Mouse (Mus musculus) lung, adult 18-20 months (tissue): ENCODE measurements around the gene Arhgap44.
A peak's percentile ranks its signal among the peaks of the same experiment; 100 is the strongest.

Source experiments
- DNase-seq, 2 experiments: peaks; one replicate each; pipeline ENCODE4 v3.0.0; 2022; ENCODE audit warnings: mixed read lengths in 2 of 2

The Arhgap44 gene

GRCm38 (mm10) chr11:65162767-65163120 is at the start of gene Arhgap44:
Gene Arhgap44 (minus strand): TSS chr11:65162961.
- peak; percentile 74 to 78 for DNase-seq

- DNase-seq: no peak
Measured at GRCm38 (mm10) chr11:65211701-65212100, 48.9 kb upstream of the Arhgap44 start.

- DNase-seq: peak; percentile 5 to 6
Measured at GRCm38 (mm10) chr11:65209441-65209840, 46.7 kb upstream of the Arhgap44 start.

GRCm38 (mm10) chr11:65205306-65205705 is 42.5 kb upstream of the Arhgap44 start:
- DNase-seq: no peak

DNA sequence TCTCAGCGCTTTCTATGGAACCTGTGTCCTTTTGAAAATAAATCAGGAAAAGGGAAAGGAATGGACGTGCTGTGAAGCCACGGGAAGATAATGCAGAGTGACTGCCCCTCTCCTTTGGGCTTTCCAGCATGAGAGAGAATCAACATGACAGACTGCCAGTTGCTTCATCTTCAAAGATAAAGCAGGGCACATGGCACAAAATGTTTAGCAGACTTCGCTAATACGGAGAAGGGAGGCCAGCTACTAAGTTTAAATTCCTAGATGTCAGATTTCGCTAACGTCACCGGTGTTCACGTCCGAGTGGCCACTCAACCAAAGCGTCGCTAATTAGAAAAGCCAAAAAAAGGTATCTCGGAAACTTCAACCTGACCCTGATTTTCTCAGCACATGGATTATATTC is 41.9 kb upstream of the Arhgap44 start:
- no peak for DNase-seq

- no peak for DNase-seq
Measured at GRCm38 (mm10) chr11:65203020-65203419, 40.3 kb upstream of the Arhgap44 start.

DNA sequence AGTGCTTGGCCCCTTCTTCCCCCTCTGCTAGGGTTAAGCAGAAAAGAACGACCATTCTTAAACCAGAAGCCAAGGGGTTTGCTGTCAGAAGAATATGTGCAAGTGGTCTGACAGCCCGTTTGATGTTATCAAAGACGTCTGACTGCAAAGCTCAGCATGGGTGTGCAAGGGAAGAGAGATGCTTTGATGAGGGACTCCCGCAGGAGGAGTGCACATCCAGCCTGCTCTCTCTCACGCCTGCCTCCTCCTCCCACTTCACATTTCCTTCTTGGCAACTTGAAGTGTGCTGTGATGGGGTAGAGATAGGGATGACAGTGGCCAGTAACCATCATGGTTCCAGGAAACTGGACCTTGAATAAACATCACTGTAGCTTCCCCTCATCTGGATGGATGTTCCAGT is 39.5 kb upstream of the Arhgap44 start:
- no peak for DNase-seq

- DNase-seq: no peak
Measured at GRCm38 (mm10) chr11:65198026-65198425, 35.3 kb upstream of the Arhgap44 start.

- peak; percentile 43 to 59 for DNase-seq
Measured at GRCm38 (mm10) chr11:65197280-65197679, 34.5 kb upstream of the Arhgap44 start.

DNA sequence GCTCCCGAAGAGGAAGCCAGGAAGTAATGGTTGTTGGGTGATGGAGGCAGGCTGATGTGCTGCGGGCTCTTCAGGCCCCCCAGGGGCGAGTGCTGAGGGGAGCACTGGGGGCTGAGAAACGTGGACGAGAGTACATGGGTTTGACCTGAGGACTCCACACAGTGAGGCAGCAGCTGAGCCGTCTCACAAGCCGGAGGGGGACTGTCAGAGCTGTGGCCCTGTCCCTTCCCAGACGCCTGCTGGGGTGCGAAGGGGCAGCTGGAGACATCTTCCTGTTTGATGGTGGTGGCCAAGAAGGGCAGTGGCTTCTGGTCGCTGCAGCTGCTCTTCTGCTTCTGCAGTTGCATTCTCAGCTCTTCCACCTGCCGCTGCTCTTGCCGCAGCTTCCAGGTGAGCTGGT is 24.2 kb upstream of the Arhgap44 start:
- no peak for DNase-seq

DNA sequence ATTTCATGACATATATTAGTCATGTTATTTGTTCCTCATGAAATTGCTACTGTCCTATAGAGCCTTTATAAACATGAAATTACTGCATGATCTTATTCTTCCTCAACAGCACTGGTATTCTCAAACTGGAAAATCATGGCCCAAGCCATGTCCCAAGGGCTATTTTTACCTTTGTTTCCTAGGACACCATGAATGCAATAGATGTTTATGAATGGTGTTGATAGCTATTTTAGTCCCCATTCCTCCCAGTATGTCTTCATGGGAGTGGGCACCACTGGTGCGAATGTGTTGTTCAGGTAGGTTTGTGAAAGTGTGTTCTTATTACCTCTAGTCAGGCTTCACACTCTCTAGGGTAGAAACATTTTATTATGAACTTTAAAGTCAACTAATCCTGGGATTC is 22.4 kb upstream of the Arhgap44 start:
- no peak for DNase-seq

DNA sequence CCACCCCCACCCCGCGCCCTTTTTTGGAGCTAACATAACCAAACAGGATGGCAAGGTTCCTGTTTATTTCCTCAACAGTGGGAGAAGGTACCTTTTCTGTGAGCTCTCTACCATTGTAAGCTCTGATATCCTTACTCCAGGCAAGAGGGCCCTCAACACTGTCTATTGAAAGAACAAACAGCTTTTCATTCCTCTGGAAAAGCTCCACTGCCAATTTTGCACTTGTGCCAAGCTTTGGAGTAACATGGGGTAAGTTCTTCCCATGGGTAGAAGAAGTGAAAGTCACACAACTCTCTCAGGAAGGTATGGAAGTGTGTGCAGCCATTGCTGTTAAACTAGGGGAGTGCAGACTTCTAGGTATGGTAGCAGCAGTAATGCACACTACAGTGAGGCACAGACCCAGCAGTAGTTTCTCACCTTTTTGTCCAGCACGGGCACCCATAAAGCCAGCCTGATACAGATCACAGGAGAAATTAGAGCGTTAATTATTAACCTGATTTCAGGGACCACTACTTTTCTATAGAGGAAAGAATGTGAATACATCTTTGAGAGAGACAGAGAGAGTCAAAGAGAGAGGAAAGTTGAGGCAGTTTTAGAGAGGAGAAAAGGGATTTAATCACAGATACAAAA is 7.5 kb upstream of the Arhgap44 start:
- peak; percentile 42 to 55 for DNase-seq

DNA sequence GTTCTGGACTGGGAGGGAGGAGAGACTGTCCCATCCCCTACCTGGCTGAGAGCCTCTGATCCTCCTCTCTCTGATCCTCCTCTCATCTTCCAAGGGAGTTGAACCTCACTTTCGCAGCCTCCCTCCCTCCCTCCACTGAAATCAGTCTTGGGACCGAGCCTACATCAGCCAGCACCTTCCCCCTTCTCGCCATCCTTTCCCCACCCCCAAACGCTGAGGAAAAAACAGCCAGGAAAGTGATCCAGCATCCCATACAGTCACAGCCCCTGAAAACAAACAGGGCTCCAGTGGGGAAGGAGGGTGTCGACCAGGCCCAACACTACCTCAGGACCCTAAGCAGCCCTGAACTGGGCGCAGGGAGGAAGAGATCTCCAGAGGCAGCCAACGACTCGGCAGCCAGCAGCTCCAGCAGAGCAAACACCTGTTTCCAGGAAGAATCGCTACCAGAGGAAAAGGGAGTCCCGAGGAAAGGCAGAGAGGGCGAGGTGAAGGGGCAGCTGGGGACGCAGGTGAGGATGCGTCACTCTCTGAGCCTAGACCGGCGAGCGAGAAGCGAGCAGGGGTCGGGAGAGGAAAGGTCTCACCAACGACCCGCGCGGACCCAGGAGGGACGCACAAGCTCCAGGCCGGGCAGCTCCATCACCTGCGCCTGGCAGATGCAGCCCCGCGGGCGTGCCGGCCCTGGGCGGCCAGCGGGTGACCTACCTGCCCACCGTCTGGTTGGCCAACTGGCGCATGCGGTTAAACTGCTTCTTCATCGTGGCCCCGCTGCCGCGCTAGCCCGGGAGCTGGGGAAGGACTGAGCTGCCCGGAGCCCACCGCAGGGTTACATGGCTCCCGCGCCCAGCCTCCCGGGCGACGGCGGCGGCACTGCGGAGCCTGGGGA is 637 bp downstream of the Arhgap44 start:
- peak; percentile 35 to 38 for DNase-seq

DNA sequence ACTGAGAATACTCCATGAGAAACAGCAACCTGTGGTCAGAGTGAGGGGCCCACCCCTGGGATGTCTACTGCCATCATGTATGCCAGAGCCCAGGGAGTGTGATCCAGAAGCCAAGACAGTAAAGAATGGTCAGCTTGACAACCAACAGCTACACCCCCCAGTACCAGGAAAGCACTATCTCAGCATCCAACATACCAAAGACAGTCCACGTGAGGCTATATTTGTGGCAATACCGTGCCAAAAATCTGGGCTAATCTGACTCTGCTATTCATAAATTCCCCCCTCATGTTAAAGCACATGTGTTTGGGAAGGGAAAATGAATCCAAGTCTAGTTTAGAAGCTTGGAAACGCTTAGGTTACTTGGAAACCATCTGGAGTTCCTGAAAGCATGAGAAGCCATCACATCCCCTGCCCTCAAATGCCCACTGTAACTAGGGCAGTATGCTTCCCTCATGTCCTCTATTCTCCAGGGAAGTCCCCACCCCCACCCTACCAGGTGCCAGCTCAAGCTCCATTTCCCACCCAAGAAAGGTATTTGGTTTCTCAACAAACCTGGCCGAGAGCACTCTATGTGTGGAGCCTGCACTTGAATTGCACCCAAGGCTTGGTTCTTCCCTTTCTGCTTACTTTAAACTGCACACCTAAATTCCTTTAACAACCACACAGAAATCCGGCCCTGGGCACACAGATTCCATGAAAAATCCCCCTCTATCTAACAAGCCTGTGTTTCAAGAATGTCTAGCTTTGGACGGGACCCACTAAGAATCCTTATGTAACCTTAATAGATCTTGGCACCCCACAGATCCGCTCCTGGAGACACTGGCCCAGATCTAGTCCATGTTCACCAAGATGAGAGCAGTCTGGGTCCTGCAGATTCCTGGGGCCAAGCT is 1.5 kb downstream of the Arhgap44 start:
- DNase-seq: peak; percentile 77 to 82

- no peak for DNase-seq
Measured at GRCm38 (mm10) chr11:65159791-65160190, 3.0 kb downstream of the Arhgap44 start, which contains the start of gene 1700086D15Rik. Gene 1700086D15Rik (minus strand): TSS chr11:65159891.

- DNase-seq: no peak
Measured at GRCm38 (mm10) chr11:65158658-65158990, 4.1 kb downstream of the Arhgap44 start.

GRCm38 (mm10) chr11:65157966-65158657 is 4.6 kb downstream of the Arhgap44 start:
- no peak for DNase-seq

GRCm38 (mm10) chr11:65153006-65153405 is 9.8 kb downstream of the Arhgap44 start:
- no peak for DNase-seq

GRCm38 (mm10) chr11:65148441-65148840 is 14.3 kb downstream of the Arhgap44 start:
- no peak for DNase-seq

DNA sequence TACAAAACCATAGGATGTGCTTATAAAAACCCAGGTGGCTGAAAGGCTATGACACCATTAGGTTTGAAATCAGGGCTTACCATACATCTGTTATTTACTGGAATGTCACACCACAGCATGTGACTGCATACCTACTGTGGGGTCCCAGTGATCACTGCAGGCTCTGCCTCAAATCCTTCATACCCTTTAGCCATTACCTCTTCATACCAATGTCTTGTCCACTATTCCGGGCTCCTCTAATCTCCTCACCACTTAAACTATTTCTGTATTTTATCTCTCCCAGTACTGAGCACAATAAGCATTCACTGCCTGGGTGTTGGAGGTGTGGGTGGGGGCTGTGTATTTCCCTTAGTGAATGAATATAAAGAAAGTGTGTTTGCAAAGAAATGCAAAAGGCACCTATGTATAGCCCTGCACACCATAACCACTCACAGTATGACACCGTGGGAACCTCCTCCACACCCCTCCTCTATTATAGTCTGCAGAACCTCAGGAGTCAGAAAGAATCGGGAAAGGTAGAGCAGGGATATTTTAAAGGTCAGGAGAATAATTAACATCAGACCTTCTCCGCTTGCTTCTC is 19.8 kb downstream of the Arhgap44 start:
- no peak for DNase-seq

GRCm38 (mm10) chr11:65139030-65139429 is 23.7 kb downstream of the Arhgap44 start:
- no peak for DNase-seq

DNA sequence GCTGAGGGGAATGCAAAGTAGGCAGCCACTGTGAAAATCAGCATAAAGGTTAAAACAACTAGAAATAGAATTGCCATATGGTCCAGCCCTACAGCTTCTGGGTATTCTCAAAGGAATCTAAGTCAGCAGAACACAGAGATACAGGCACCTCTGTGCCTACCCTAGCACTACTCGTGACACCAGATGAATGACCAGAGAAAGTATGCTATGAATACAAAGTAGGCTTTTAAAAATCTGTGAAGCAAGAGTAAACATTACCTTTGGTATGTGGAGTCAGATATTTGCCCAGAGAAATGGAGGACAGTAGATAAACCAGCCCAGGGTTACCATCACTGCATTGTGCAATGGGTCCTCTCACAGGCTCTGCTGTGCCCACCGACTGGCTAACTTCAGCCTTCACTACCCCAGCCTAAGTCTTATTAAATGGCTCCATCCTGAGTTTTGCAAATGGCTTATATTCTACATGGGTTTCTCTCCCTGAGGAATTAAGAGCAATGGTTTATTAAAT is 25.6 kb downstream of the Arhgap44 start:
- no peak for DNase-seq
